Mouse (Mus musculus): ENCODE measurements at regions not wholly inside any gene's neighbourhood (a gene's known extent, or its start where the extent isn't known, plus 50 kb on each side); places are given as distances from the start of the nearest gene placed in this dataset.

GRCm38 (mm10) chr4:131340993-131341695 is 397.0 kb downstream of the Matn1 start:
- no peaks in the 10 kb centered on the region for H3K9me3 ChIP-seq (ENCODE audit: control insufficient read depth, low read length)
- WGBS, result 12% methylated on average over 9 of the region's 9 CpGs
- H3K27ac ChIP-seq (ENCODE audit: low read length), result no peak overlapping the region
- no peak overlapping the region for H3K4me2 ChIP-seq (ENCODE audit: low read length)
- no peak overlapping the region for H3K9ac ChIP-seq (replicated peaks; ENCODE audit: low read depth, low read length)
- peak; percentile 49; the same call in 1 of the 2 replicates for ATAC-seq
- H3K4me3 ChIP-seq (replicated peaks; ENCODE audit: low read length), result no peak overlapping the region
- H3K4me1 ChIP-seq (replicated peaks; ENCODE audit: control insufficient read depth, insufficient read depth, low read length), result peaks cover 11% of the 10 kb centered on the region
- H3K27me3 ChIP-seq (replicated peaks; ENCODE audit: control insufficient read depth, insufficient read depth, low read length), result no peaks in the 10 kb centered on the region
- H3K36me3 ChIP-seq (ENCODE audit: control insufficient read depth, insufficient read depth), result no peaks in the 10 kb centered on the region

DNA sequence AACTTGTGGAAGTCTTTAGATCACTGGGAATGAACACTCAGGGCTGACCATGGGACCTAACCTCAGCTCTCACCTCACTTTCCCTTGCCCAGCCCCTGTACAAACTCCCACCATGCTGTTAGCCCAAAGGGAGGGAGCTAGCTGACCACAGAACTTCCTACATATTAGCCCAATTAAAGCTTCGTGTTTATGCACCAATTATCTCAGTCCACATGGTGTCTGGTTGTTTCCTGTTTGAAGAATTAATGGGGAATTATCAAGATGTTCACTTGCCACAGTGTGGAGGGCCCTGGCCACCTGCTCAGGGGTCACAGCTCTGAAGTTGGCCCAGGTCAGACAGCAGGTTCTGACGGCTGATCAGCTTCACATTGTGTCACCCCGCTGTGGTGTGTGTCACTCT is 402.5 kb downstream of the Matn1 start:
- H3K4me2 ChIP-seq (ENCODE audit: low read length), result no peak overlapping the region
- no peak overlapping the region for H3K27ac ChIP-seq (ENCODE audit: low read length)
- peaks cover 10% of the 10 kb centered on the region for H3K4me1 ChIP-seq (replicated peaks; ENCODE audit: control insufficient read depth, insufficient read depth, low read length)
- ATAC-seq, result no peak
- no peak overlapping the region for H3K4me3 ChIP-seq (replicated peaks; ENCODE audit: low read length)
- H3K9me3 ChIP-seq (ENCODE audit: control insufficient read depth, low read length), result no peaks in the 10 kb centered on the region
- no peak overlapping the region for H3K9ac ChIP-seq (replicated peaks; ENCODE audit: low read depth, low read length)
- H3K27me3 ChIP-seq (replicated peaks; ENCODE audit: control insufficient read depth, insufficient read depth, low read length), result no peaks in the 10 kb centered on the region
- 43% methylated on average over 3 of the region's 3 CpGs for WGBS
- H3K36me3 ChIP-seq (ENCODE audit: control insufficient read depth, insufficient read depth), result no peaks in the 10 kb centered on the region

GRCm38 (mm10) chr4:131350268-131350667 is 406.1 kb downstream of the Matn1 start:
- Histone ChIP-seq H3K27ac (ENCODE audit: low read length) (no peak overlapping the region; the same call in 1 of the 2 replicates), H3K27me3 (replicated peaks; ENCODE audit: control insufficient read depth, insufficient read depth, low read length) (no peaks in the 10 kb centered on the region), H3K36me3 (ENCODE audit: control insufficient read depth, insufficient read depth) (no peaks in the 10 kb centered on the region), H3K9me3 (ENCODE audit: control insufficient read depth, low read length) (no peaks in the 10 kb centered on the region), H3K4me2 (ENCODE audit: low read length) (no peak overlapping the region), H3K4me1 (replicated peaks; ENCODE audit: control insufficient read depth, insufficient read depth, low read length) (peaks cover 7% of the 10 kb centered on the region), H3K4me3 (replicated peaks; ENCODE audit: low read length) (no peak overlapping the region), H3K9ac (replicated peaks; ENCODE audit: low read depth, low read length) (no peak overlapping the region)
- 30% methylated on average over 7 of the region's 7 CpGs for WGBS
- ATAC-seq, result peak; percentile 38; the same call in 1 of the 2 replicates

DNA sequence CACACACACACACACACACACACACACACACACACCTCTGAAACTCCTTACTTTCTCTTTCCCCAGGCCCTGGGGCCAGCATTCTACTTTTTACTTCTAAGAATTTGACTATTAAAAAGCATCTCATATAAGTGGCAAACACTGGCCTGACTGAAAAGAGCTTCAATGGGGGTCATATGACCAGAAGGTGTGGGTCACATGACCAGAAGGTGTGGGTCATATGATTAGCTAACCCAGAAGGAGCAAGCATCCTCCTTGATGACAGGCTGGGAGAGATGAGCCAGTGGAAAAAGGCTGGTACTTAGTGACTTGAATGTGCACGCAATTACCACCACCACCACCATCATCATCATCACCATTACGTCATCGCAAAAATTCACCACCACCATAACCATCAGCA is 410.7 kb downstream of the Matn1 start:
- no peak overlapping the region for H3K9ac ChIP-seq (replicated peaks; ENCODE audit: low read depth, low read length)
- no peak overlapping the region for H3K4me3 ChIP-seq (replicated peaks; ENCODE audit: low read length)
- peaks cover 5% of the 10 kb centered on the region; the same call in 1 of the 2 replicates for H3K4me1 ChIP-seq (replicated peaks; ENCODE audit: control insufficient read depth, insufficient read depth, low read length)
- H3K36me3 ChIP-seq (ENCODE audit: control insufficient read depth, insufficient read depth), result no peaks in the 10 kb centered on the region
- no peak overlapping the region for H3K27ac ChIP-seq (ENCODE audit: low read length)
- H3K4me2 ChIP-seq (ENCODE audit: low read length), result no peak overlapping the region
- no peak for ATAC-seq
- H3K9me3 ChIP-seq (ENCODE audit: control insufficient read depth, low read length), result no peaks in the 10 kb centered on the region
- 98% methylated on average over 3 of the region's 3 CpGs for WGBS
- no peaks in the 10 kb centered on the region for H3K27me3 ChIP-seq (replicated peaks; ENCODE audit: control insufficient read depth, insufficient read depth, low read length)

DNA sequence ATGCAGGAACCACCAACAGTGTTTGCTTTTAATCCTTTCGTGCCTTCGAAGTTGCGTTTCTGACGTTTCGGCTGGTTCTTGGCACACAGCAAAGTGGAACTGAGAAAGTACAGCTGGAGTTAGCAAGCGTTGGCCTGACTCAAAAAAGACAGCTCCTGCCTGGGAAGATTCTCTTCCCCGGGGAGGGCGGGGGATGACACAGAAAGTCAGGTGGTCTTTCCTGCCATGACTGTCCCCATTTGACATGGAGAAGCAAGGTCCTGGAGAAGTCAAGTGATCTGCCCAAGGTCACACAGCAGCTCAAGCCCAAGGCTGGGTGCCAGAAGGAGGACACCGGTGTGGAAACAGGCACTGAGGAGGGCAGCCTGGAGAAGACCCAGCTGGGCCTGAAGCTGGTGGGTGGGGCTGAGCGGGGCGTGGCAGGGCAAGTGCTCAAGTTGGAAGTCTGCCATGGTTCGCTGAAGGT is 411.4 kb downstream of the Matn1 start:
- Histone ChIP-seq H3K36me3 (ENCODE audit: control insufficient read depth, insufficient read depth) (no peaks in the 10 kb centered on the region), H3K27me3 (replicated peaks; ENCODE audit: control insufficient read depth, insufficient read depth, low read length) (no peaks in the 10 kb centered on the region), H3K4me2 (ENCODE audit: low read length) (no peak overlapping the region), H3K9me3 (ENCODE audit: control insufficient read depth, low read length) (no peaks in the 10 kb centered on the region), H3K4me1 (replicated peaks; ENCODE audit: control insufficient read depth, insufficient read depth, low read length) (no peaks in the 10 kb centered on the region; the same call in 1 of the 2 replicates), H3K4me3 (replicated peaks; ENCODE audit: low read length) (no peak overlapping the region), H3K9ac (replicated peaks; ENCODE audit: low read depth, low read length) (no peak overlapping the region), H3K27ac (ENCODE audit: low read length) (no peak overlapping the region)
- ATAC-seq, result no peak
- 88% methylated on average over 12 of the region's 12 CpGs for WGBS

DNA sequence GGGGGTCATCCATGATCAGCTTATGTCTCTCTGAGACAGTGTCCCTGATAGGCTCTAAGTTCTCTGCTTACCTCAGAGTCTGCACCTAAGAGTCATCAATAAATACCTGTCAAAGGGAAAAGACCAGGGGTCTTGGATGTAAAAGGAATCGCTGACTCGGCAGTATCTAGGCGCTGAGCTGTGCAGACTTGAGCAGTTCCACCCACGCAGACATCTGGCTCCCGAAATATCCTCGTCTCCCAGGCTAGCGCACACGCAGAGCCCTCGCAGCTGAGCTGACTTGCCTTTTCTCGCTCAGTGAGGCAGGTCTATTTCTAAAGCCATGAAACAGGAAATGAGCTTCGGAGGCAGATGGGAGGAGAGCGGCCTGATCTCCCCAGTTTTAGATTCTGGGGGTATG is 412.1 kb downstream of the Matn1 start:
- peak; percentile 70; the same call in 1 of the 2 replicates for ATAC-seq
- peak overlapping the region; percentile 33; the same call in 1 of the 2 replicates for H3K27ac ChIP-seq (ENCODE audit: low read length)
- no peaks in the 10 kb centered on the region for H3K9me3 ChIP-seq (ENCODE audit: control insufficient read depth, low read length)
- WGBS, result 83% methylated on average over 12 of the region's 12 CpGs
- H3K4me1 ChIP-seq (replicated peaks; ENCODE audit: control insufficient read depth, insufficient read depth, low read length), result no peaks in the 10 kb centered on the region
- no peak overlapping the region for H3K4me3 ChIP-seq (replicated peaks; ENCODE audit: low read length)
- H3K4me2 ChIP-seq (ENCODE audit: low read length), result no peak overlapping the region
- H3K27me3 ChIP-seq (replicated peaks; ENCODE audit: control insufficient read depth, insufficient read depth, low read length), result no peaks in the 10 kb centered on the region
- H3K36me3 ChIP-seq (ENCODE audit: control insufficient read depth, insufficient read depth), result no peaks in the 10 kb centered on the region
- H3K9ac ChIP-seq (replicated peaks; ENCODE audit: low read depth, low read length), result no peak overlapping the region

DNA sequence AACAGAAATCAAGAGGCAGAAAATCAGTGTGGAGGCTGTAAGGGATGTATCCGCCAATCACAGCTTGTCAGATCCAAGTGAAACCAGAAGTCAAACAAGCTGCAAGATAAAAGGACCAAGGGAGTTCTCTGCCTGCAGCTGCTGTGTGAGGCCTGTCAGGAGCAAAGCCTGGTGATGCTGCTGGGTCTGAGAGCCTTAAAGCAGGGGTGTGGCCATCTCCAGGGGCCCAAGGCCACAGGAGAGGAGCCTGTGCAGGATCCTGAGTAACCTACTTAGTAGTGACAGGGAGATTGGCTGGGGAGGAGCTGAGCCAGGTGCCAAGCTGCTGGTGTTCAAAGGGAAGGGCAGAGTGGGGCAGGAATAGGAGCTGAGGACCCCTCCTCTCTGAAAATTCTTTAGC is 418.8 kb downstream of the Matn1 start:
- no peak overlapping the region for H3K9ac ChIP-seq (replicated peaks; ENCODE audit: low read depth, low read length)
- H3K4me3 ChIP-seq (replicated peaks; ENCODE audit: low read length), result no peak overlapping the region
- WGBS, result 89% methylated on average over 1 of the region's 1 CpGs
- no peak for ATAC-seq
- no peak overlapping the region for H3K27ac ChIP-seq (ENCODE audit: low read length)
- no peaks in the 10 kb centered on the region for H3K27me3 ChIP-seq (replicated peaks; ENCODE audit: control insufficient read depth, insufficient read depth, low read length)
- no peaks in the 10 kb centered on the region for H3K36me3 ChIP-seq (ENCODE audit: control insufficient read depth, insufficient read depth)
- H3K4me2 ChIP-seq (ENCODE audit: low read length), result no peak overlapping the region
- H3K9me3 ChIP-seq (ENCODE audit: control insufficient read depth, low read length), result no peaks in the 10 kb centered on the region
- H3K4me1 ChIP-seq (replicated peaks; ENCODE audit: control insufficient read depth, insufficient read depth, low read length), result no peaks in the 10 kb centered on the region

GRCm38 (mm10) chr4:131364671-131365252 is 420.6 kb downstream of the Matn1 start:
- no peak overlapping the region for H3K9ac ChIP-seq (replicated peaks; ENCODE audit: low read depth, low read length)
- H3K36me3 ChIP-seq (ENCODE audit: control insufficient read depth, insufficient read depth), result no peaks in the 10 kb centered on the region
- no peak overlapping the region for H3K4me3 ChIP-seq (replicated peaks; ENCODE audit: low read length)
- no peak for ATAC-seq
- H3K27me3 ChIP-seq (replicated peaks; ENCODE audit: control insufficient read depth, insufficient read depth, low read length), result no peaks in the 10 kb centered on the region
- no peaks in the 10 kb centered on the region for H3K4me1 ChIP-seq (replicated peaks; ENCODE audit: control insufficient read depth, insufficient read depth, low read length)
- no peaks in the 10 kb centered on the region for H3K9me3 ChIP-seq (ENCODE audit: control insufficient read depth, low read length)
- no peak overlapping the region for H3K4me2 ChIP-seq (ENCODE audit: low read length)
- WGBS, result 37% methylated on average over 6 of the region's 6 CpGs
- H3K27ac ChIP-seq (ENCODE audit: low read length), result no peak overlapping the region

DNA sequence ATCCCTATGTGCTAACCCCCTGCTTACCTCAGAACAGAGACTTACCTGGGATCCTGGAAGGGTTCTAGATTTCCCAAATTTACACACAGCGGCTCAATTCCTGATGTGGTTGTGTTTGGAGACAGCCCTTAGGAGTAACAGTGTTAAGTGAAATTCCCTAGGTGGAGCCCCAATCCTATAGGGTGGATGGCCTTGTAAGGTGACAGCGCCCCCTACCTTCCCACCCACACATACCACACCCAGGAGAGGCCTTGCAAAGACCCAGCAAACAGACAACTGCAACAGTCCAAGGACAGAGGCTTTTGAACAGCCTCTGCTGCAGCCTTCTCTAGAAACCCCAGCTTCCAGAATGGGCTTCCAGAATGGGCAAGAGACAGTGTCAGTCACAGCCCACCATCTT is 421.8 kb downstream of the Matn1 start:
- Histone ChIP-seq H3K27ac (ENCODE audit: low read length) (no peak overlapping the region), H3K4me3 (replicated peaks; ENCODE audit: low read length) (no peak overlapping the region), H3K36me3 (ENCODE audit: control insufficient read depth, insufficient read depth) (no peaks in the 10 kb centered on the region), H3K27me3 (replicated peaks; ENCODE audit: control insufficient read depth, insufficient read depth, low read length) (no peaks in the 10 kb centered on the region), H3K4me1 (replicated peaks; ENCODE audit: control insufficient read depth, insufficient read depth, low read length) (no peaks in the 10 kb centered on the region), H3K4me2 (ENCODE audit: low read length) (no peak overlapping the region), H3K9ac (replicated peaks; ENCODE audit: low read depth, low read length) (no peak overlapping the region), H3K9me3 (ENCODE audit: control insufficient read depth, low read length) (no peaks in the 10 kb centered on the region)
- 57% methylated on average over 2 of the region's 2 CpGs for WGBS
- ATAC-seq, result no peak
